ENCODE assay signal across 7 mouse cellular contexts in genomic region chr19:52922678-52923495, GRCm38 (mm10).
DNase-seq lines count a peak whose midpoint lies in the region; ATAC-seq lines count a peak whose summit lies in the region.

No protein-coding gene starts in this region.

- no peak for ATAC-seq in intestine, embryonic 14.5 days (replicated peaks; ENCODE audit: low FRiP score, low TSS enrichment, low read depth)

- peak; percentile 53 for DNase-seq in ZHBTc4 (ENCODE audit: low read depth, low spot score)
- DNase-seq in cerebellum, postnatal 10 days, result peak; percentile 88 to 90
- DNase-seq in frontal cortex, postnatal 25 days (ENCODE audit: low spot score in 2 of 2), result peak; percentile 65
- peak; percentile 80 for DNase-seq in intestine, embryonic 14.5 days (ENCODE audit: low spot score)
- peak; percentile 56 to 73 for DNase-seq in left cerebral cortex, postnatal 10 days (ENCODE audit: extremely low spot score in 1 of 2, low spot score in 2 of 2)
- DNase-seq in right cerebral cortex, postnatal 25 days, result peak; percentile 54

- no peaks in the 10 kb centered on the region for H3K4me1 ChIP-seq in intestine, embryonic 14.5 days (replicated peaks; ENCODE audit: control insufficient read depth, insufficient read depth, low read length)
- H3K4me1 ChIP-seq in megakaryocyte, embryonic 14.5 days, result peaks cover 4% of the 10 kb centered on the region; the same call in 1 of the 2 replicates

- H3K4me2 ChIP-seq in intestine, embryonic 14.5 days (ENCODE audit: low read length), result peak overlapping the region; percentile 38

- H3K27ac ChIP-seq in intestine, embryonic 14.5 days (ENCODE audit: low read depth), result no peak overlapping the region

- intact Hi-C loops in left cerebral cortex, postnatal 10 days (cut with DNase I), result loop anchor here (5.0 to 10.0 kb wide), 2 partner anchors 198 to 301 kb away; no protein-coding TSS in a partner anchor

- H3K4me3 ChIP-seq in intestine, embryonic 14.5 days (ENCODE audit: low read depth, low read length), result 0 out of 2 replicates have a peak overlapping the region, but pooled peaks have one; percentile 10
- peak overlapping the region; percentile 80 for H3K4me3 ChIP-seq in megakaryocyte, embryonic 14.5 days (replicated peaks)

- no peaks in the 10 kb centered on the region for H3K9me3 ChIP-seq in intestine, embryonic 14.5 days (ENCODE audit: control insufficient read depth, low read length)
- peaks cover 8% of the 10 kb centered on the region for H3K9me3 ChIP-seq in megakaryocyte, embryonic 14.5 days

- 10% methylated on average over 25 of the region's 25 CpGs for WGBS in intestine, embryonic 14.5 days

- no peaks in the 10 kb centered on the region for H3K36me3 ChIP-seq in intestine, embryonic 14.5 days (ENCODE audit: control insufficient read depth, insufficient read depth, low read length)
- H3K36me3 ChIP-seq in megakaryocyte, embryonic 14.5 days (replicated peaks; ENCODE audit: low read length), result no peaks in the 10 kb centered on the region

- H3K9ac ChIP-seq in intestine, embryonic 14.5 days (ENCODE audit: low read length), result no peak overlapping the region

- H3K27me3 ChIP-seq in intestine, embryonic 14.5 days (replicated peaks; ENCODE audit: control insufficient read depth, insufficient read depth, low read length), result no peaks in the 10 kb centered on the region
- H3K27me3 ChIP-seq in megakaryocyte, embryonic 14.5 days (replicated peaks), result peaks cover 2% of the 10 kb centered on the region
